Mouse (Mus musculus): ENCODE measurements at regions not wholly inside any gene's neighbourhood (a gene's known extent, or its start where the extent isn't known, plus 50 kb on each side); places are given as distances from the start of the nearest gene placed in this dataset.

DNA sequence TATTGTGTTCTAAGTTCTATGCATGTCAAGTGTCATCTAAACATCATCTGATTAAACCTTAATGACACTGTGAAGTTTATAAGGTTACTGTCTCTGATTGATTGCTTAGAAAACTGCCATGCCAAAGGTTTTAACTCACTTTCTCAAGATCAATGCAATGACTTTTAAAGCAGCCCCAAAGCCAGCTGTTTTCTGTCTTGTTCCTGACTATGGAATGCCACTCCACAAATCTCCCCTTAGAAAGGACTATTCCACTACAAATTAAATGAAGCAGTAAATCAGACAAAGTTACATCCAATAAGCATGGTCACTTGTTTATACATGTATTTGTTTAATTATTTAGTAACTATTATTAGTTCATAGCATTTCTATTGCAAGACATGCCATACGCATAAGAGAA, 247.1 kb upstream of the Pappa start:
- DNase-seq (ENCODE audit: low spot score), result no peak
- H3K9me3 ChIP-seq (ENCODE audit: control insufficient read depth, low read length), result no peaks in the 10 kb centered on the region

DNA sequence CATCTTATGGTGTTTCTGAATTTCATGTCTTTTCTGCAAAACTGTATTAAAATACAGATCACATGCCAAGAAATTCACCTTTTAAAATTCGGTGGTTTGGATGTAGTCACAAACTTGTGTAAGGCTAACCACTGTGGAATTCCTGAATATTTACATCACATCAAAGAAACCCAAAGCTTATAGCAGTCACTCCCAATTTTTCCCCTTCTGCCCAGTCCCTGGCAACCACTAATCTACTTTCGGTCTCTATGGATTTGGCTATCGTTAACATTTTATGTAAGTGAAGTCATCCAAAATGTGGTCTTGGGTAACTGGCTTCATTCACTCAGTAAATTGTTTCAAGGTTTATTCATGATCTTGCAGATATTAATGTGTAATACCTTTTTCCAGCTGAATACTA, 226.0 kb upstream of the Pappa start:
- Histone ChIP-seq H3K27ac (no peak overlapping the region), H3K27me3 (ENCODE audit: control insufficient read depth, insufficient read depth, low read length) (no peaks in the 10 kb centered on the region), H3K4me1 (replicated peaks; ENCODE audit: control insufficient read depth, insufficient read depth, low read length) (no peaks in the 10 kb centered on the region), H3K9ac (no peak overlapping the region), H3K9me3 (ENCODE audit: control insufficient read depth, low read length) (no peaks in the 10 kb centered on the region), H3K4me3 (replicated peaks; ENCODE audit: low read length) (no peak overlapping the region), H3K36me3 (replicated peaks; ENCODE audit: control insufficient read depth, insufficient read depth) (no peaks in the 10 kb centered on the region), H3K4me2 (replicated peaks) (no peak overlapping the region)
- WGBS, result 92% methylated on average over 3 of the region's 3 CpGs
- no peak for ATAC-seq (ENCODE audit: low FRiP score)
- no peak for DNase-seq (ENCODE audit: low spot score)

More for the DNA sequence above, 247.1 kb upstream of the Pappa start:
- Histone ChIP-seq H3K4me1 (replicated peaks; ENCODE audit: control insufficient read depth, insufficient read depth, low read length) (no peaks in the 10 kb centered on the region), H3K27me3 (ENCODE audit: control insufficient read depth, insufficient read depth, low read length) (no peaks in the 10 kb centered on the region), H3K9ac (no peak overlapping the region), H3K4me3 (replicated peaks; ENCODE audit: low read length) (no peak overlapping the region), H3K4me2 (replicated peaks) (no peak overlapping the region), H3K27ac (no peak overlapping the region), H3K36me3 (replicated peaks; ENCODE audit: control insufficient read depth, insufficient read depth) (no peaks in the 10 kb centered on the region)
- ATAC-seq (ENCODE audit: low FRiP score), result no peak
- 96% methylated on average over 1 of the region's 1 CpGs for WGBS

GRCm38 (mm10) chr4:64901091-64901845, 222.7 kb upstream of the Pappa start:
- no peaks in the 10 kb centered on the region for H3K4me1 ChIP-seq (replicated peaks; ENCODE audit: control insufficient read depth, insufficient read depth, low read length)
- H3K27me3 ChIP-seq (ENCODE audit: control insufficient read depth, insufficient read depth, low read length), result no peaks in the 10 kb centered on the region
- no peak overlapping the region for H3K4me2 ChIP-seq (replicated peaks)
- H3K4me3 ChIP-seq (replicated peaks; ENCODE audit: low read length), result no peak overlapping the region
- H3K9me3 ChIP-seq (ENCODE audit: control insufficient read depth, low read length), result no peaks in the 10 kb centered on the region
- no peaks in the 10 kb centered on the region for H3K36me3 ChIP-seq (replicated peaks; ENCODE audit: control insufficient read depth, insufficient read depth)
- H3K27ac ChIP-seq, result no peak overlapping the region
- ATAC-seq (ENCODE audit: low FRiP score) (no peak), DNase-seq (ENCODE audit: low spot score) (no peak)
- WGBS, result 82% methylated on average over 5 of the region's 5 CpGs
- H3K9ac ChIP-seq, result no peak overlapping the region

DNA sequence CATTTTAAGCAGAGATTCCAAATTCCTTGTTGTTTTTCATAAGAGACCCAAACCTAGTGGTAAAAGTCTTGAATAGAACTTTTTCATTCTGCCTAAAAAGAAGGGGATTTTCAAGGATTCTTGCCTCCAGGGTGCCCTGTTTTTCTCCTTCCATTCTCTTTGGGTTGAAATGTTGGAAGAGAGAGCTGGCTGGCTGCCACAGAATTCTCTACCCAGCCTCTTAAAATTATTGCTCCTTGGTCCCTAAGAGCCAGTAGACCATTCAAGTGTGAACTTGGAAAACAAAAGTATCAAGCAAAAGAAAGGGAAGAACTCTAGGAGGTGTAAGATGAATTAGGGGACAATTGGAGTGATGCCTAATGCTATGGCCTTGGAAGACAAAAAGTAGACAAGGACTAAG, 200.2 kb upstream of the Pappa start:
- H3K4me2 ChIP-seq (replicated peaks), result no peak overlapping the region
- DNase-seq (ENCODE audit: low spot score), result no peak
- no peak overlapping the region for H3K27ac ChIP-seq
- no peak overlapping the region for H3K9ac ChIP-seq
- no peaks in the 10 kb centered on the region for H3K9me3 ChIP-seq (ENCODE audit: control insufficient read depth, low read length)
- no peak overlapping the region for H3K4me3 ChIP-seq (replicated peaks; ENCODE audit: low read length)
- no peak for ATAC-seq (ENCODE audit: low FRiP score)
- H3K4me1 ChIP-seq (replicated peaks; ENCODE audit: control insufficient read depth, insufficient read depth, low read length), result no peaks in the 10 kb centered on the region
- no peaks in the 10 kb centered on the region for H3K27me3 ChIP-seq (ENCODE audit: control insufficient read depth, insufficient read depth, low read length)
- H3K36me3 ChIP-seq (replicated peaks; ENCODE audit: control insufficient read depth, insufficient read depth), result no peaks in the 10 kb centered on the region

DNA sequence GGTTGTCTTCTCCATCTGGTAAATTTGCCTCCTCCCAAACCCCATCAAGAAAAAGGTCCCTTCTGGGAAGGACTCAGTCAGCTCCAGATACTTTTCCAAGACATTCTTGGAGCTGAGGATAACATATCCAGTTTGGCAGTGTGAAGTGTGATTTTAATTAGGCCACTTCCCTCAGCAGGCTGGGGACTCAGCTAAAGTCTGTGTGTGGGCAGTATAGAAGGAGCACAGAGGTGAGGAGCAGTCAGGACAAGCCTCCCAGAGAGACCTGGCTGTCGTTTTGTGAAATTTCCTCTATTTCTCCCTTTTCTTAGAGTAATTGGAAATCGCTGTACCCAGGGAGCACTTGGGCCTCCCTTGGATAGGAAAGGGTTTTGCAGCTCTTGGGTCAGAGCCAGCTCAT, 195.4 kb upstream of the Pappa start:
- H3K4me2 ChIP-seq (replicated peaks), result no peak overlapping the region
- no peaks in the 10 kb centered on the region for H3K27me3 ChIP-seq (ENCODE audit: control insufficient read depth, insufficient read depth, low read length)
- WGBS, result 72% methylated on average over 2 of the region's 2 CpGs
- H3K9me3 ChIP-seq (ENCODE audit: control insufficient read depth, low read length), result no peaks in the 10 kb centered on the region
- DNase-seq (ENCODE audit: low spot score) (no peak), ATAC-seq (ENCODE audit: low FRiP score) (no peak)
- H3K9ac ChIP-seq, result no peak overlapping the region
- H3K4me3 ChIP-seq (replicated peaks; ENCODE audit: low read length), result no peak overlapping the region
- H3K4me1 ChIP-seq (replicated peaks; ENCODE audit: control insufficient read depth, insufficient read depth, low read length), result no peaks in the 10 kb centered on the region
- H3K36me3 ChIP-seq (replicated peaks; ENCODE audit: control insufficient read depth, insufficient read depth), result no peaks in the 10 kb centered on the region
- H3K27ac ChIP-seq, result no peak overlapping the region

GRCm38 (mm10) chr4:64945547-64945946, 178.4 kb upstream of the Pappa start:
- Histone ChIP-seq H3K27ac (no peak overlapping the region), H3K4me3 (replicated peaks; ENCODE audit: low read length) (no peak overlapping the region), H3K4me1 (replicated peaks; ENCODE audit: control insufficient read depth, insufficient read depth, low read length) (no peaks in the 10 kb centered on the region), H3K36me3 (replicated peaks; ENCODE audit: control insufficient read depth, insufficient read depth) (no peaks in the 10 kb centered on the region), H3K27me3 (ENCODE audit: control insufficient read depth, insufficient read depth, low read length) (no peaks in the 10 kb centered on the region), H3K9me3 (ENCODE audit: control insufficient read depth, low read length) (no peaks in the 10 kb centered on the region), H3K9ac (no peak overlapping the region), H3K4me2 (replicated peaks) (no peak overlapping the region)
- no peak for ATAC-seq (ENCODE audit: low FRiP score)
- DNase-seq (ENCODE audit: low spot score), result no peak

DNA sequence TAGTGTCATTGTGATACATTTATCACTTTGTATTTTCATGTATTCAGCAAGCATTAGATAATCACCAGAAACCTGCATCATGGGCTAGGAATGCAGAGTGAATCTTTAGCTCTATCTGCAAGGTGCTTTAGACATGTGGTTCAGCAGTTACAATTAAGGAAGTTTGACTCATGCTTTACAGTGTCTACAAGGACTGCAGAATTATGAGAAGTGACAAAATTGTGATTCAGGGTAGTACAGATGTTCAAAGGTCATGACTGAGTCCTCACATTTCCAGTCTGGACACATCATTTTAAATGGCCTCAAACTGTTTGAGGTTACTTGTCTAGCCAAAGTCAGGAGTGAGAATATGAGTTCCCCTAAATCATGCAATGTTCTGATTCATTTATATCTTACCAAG, 171.3 kb upstream of the Pappa start:
- H3K9ac ChIP-seq, result no peak overlapping the region
- H3K4me3 ChIP-seq (replicated peaks; ENCODE audit: low read length), result no peak overlapping the region
- H3K4me1 ChIP-seq (replicated peaks; ENCODE audit: control insufficient read depth, insufficient read depth, low read length), result no peaks in the 10 kb centered on the region
- H3K9me3 ChIP-seq (ENCODE audit: control insufficient read depth, low read length), result no peaks in the 10 kb centered on the region
- no peak for ATAC-seq (ENCODE audit: low FRiP score)
- H3K27me3 ChIP-seq (ENCODE audit: control insufficient read depth, insufficient read depth, low read length), result no peaks in the 10 kb centered on the region
- H3K4me2 ChIP-seq (replicated peaks), result no peak overlapping the region
- no peak for DNase-seq (ENCODE audit: low spot score)
- H3K36me3 ChIP-seq (replicated peaks; ENCODE audit: control insufficient read depth, insufficient read depth), result no peaks in the 10 kb centered on the region
- H3K27ac ChIP-seq, result no peak overlapping the region

GRCm38 (mm10) chr4:64958843-64959242, 165.1 kb upstream of the Pappa start:
- WGBS, result 88% methylated on average over 4 of the region's 4 CpGs
- H3K4me3 ChIP-seq (replicated peaks; ENCODE audit: low read length), result no peak overlapping the region
- H3K27me3 ChIP-seq (ENCODE audit: control insufficient read depth, insufficient read depth, low read length), result no peaks in the 10 kb centered on the region
- no peaks in the 10 kb centered on the region for H3K4me1 ChIP-seq (replicated peaks; ENCODE audit: control insufficient read depth, insufficient read depth, low read length)
- H3K4me2 ChIP-seq (replicated peaks), result no peak overlapping the region
- no peak overlapping the region for H3K9ac ChIP-seq
- no peaks in the 10 kb centered on the region for H3K9me3 ChIP-seq (ENCODE audit: control insufficient read depth, low read length)
- ATAC-seq (ENCODE audit: low FRiP score), result no peak
- H3K27ac ChIP-seq, result no peak overlapping the region
- no peak for DNase-seq (ENCODE audit: low spot score)
- no peaks in the 10 kb centered on the region for H3K36me3 ChIP-seq (replicated peaks; ENCODE audit: control insufficient read depth, insufficient read depth)

DNA sequence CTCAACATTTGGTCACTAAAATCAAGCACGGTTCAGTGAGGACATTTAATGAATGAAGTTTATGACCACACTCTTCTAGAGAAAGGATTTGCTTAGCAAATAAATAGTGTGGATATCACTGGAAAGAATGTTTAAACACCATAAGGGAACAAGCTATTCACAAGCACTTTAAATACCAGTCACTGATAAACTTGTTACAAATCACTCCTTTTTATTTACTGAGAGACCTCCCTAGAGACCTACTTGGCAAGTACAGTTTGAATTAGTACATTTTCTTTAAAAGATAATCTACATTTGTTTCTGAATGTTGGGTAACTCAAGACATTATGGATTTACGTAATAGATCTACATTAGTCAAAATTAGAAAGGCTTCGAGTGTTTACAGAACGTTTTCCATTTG, 162.2 kb upstream of the Pappa start:
- H3K4me3 ChIP-seq (replicated peaks; ENCODE audit: low read length), result no peak overlapping the region
- 85% methylated on average over 4 of the region's 4 CpGs for WGBS
- no peaks in the 10 kb centered on the region for H3K36me3 ChIP-seq (replicated peaks; ENCODE audit: control insufficient read depth, insufficient read depth)
- no peak overlapping the region for H3K27ac ChIP-seq
- H3K4me1 ChIP-seq (replicated peaks; ENCODE audit: control insufficient read depth, insufficient read depth, low read length), result no peaks in the 10 kb centered on the region
- no peaks in the 10 kb centered on the region for H3K27me3 ChIP-seq (ENCODE audit: control insufficient read depth, insufficient read depth, low read length)
- H3K4me2 ChIP-seq (replicated peaks), result no peak overlapping the region
- no peaks in the 10 kb centered on the region for H3K9me3 ChIP-seq (ENCODE audit: control insufficient read depth, low read length)
- ATAC-seq (ENCODE audit: low FRiP score), result no peak
- no peak for DNase-seq (ENCODE audit: low spot score)
- no peak overlapping the region for H3K9ac ChIP-seq
